Mouse (Mus musculus) cerebellum, adult 9-11 months (tissue): Measurements from ENCODE around the gene Gm45062.
A peak's percentile ranks its signal among the peaks of the same experiment; 100 is the strongest.

Source experiments
- DNase-seq: peaks from one replicate; pipeline ENCODE4 v3.0.0; 2022

Gene Gm45062

DNA sequence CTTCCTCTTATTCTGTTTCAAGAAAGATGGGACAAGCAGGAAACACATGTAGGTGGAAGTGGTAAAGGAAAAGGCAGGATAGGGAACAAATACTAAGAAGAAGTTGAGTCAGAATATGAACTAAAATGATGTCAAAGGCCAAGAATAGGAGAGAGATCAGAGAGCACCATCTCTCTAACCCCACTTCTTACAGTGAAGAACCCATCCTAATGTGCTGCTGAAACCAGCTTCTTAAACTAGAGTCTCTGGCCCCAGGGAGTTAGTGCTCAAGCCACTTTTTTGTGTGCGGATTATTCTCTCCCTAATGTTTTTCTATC, 160.9 kb downstream of the Gm45062 start:
- no peak for DNase-seq

DNA sequence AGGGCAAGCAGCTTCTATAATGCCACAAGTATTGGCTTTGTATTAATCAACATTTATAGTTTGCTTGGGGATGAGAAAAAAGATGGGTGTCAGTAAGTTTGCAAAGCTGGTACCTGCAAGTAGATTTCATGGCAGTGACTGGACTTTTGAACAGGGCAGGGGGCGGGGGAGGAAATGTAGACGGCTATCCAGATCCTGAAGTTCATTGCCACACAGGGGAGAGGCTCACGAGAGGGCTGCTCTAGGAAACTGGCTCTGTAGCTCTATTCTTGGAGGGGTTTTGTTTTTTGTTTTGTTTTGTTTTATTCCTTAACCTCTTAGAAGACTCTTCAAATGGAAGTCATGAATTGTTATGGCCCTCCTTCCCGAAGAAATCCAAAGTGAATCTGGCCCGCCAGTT, 162.2 kb downstream of the Gm45062 start:
- no peak for DNase-seq

DNA sequence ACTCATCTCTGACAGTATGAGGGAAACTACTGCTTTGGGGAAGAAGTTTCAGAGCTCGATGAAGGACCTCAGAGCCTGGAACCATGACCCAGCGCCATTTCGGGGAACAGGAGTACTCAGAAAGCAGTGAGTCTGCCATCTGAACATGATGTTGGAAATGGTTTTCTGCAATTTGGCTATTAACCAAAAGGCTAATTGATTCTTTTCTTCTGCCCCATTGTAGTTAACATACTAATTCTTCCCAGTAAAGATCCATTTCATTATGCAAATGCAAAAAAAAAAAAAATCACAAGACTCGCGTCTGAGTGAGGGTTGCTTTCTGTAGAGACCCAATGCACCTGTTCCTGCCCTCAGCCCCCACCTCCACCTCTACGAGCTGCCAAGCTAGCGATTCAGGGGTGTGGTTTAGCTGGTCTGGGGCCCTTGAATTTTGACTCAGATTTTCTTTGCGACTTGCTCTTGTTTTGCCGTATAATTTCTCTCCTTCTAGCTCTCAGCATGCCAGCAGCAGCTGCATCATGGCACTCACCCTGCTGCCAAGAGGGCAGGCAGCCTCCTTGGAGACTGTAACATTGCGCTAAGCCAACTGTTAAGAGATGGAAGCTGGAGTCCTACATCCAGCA, 162.8 kb downstream of the Gm45062 start:
- DNase-seq: peak; percentile 53

DNA sequence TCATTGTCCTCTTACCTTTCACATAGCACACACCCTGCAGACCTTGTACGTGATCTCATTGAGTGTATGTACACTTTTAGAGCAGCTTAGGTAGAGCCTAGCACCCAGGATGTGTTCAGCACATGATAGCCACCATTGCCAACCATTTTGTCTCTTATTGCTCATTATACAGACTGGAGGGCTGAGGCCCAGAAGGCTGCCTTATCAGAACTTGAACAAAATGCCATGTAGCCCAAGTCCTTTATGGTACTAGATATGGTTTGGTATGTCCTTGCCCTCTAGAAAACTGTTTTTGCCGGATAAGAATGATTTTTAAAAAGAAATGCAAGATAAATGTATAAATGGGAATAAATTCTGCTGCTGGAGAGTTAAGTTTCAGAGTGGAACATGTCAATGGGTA, 163.9 kb downstream of the Gm45062 start:
- DNase-seq: no peak

DNA sequence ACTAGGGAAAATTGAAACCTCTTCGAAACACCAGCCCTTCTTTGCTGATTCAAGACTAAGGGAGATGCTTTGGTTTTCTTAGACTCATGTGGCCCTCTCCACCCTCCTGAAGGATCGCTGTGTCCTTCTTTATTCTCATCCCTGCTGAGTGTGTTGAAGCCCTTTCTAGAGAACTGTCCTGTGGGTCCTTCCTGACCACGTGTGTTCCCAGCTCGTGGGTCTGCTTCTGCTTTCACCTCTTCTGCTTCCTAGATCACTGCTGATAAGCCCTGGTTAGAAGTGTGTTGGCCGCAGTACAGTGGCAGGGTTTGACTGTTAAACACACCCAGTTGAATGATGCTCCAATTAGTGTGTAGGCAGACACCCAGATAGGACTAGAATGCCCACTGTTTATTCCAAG, 168.4 kb downstream of the Gm45062 start:
- DNase-seq: no peak

DNA sequence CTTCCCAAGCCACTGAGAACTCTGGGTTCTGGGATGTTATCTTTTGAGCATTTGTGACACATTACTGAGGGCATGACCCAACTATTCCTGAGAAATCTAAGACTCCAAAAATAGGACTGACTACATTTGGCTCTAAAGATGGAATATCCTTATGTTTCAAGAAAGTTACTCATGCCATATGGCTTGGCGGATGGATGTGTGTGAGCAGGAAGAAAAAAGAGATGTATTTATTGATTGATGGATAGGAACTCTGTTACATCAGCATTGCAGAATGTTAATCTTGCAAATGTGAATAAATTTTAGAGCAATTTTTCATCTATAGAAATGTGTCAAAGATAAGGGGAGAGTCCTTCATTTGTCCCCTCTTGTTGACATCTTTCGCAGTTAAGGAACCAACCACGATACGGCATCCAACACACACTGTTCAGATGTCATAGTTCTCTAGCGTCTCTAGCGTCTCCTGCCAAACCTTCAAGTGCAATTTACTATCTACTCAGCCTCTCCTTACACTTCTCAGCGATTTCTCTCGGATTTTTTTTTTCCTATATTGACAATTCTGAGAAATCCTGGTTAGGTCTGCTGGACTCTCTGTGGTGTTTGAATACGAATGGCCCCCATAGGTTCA, 171.5 kb downstream of the Gm45062 start:
- DNase-seq: no peak

DNA sequence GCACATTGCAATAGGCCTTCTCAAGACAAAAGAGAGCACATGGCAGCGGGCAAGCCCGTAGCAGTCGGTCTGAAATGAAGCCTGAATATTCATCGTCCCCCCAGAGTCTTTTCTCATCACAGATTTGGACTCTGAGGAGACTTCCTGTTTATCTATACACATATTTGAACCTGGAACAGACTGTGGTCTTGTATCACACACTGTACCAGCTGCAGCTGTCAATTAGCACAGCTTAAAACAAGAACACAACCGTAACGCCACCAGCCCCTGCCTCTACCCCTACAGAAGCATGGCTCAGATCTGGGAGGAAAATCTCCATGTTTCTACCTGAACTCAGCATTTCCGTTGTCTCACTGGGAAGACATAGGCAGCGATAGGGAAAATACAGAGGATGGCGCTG, 173.9 kb downstream of the Gm45062 start:
- DNase-seq: no peak

DNA sequence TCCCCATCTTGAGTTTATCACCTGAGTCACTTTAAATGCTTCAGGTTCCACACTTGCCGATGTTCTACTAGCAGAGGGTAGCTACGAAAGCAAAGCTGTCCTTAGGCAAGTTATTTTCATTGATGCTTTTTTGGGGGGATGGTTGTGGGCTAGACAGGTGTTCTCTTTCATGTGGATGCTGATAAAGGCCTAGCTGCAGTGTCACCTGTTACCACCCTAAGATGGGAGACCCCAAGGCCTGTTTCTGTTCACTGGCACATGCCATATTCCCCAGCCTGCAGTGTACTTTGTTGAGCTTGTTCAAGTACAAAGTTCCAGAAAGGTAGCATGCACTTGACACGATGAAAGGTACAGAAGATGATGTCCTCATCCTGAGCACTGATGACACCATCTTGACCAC, 178.7 kb downstream of the Gm45062 start:
- DNase-seq: no peak

DNA sequence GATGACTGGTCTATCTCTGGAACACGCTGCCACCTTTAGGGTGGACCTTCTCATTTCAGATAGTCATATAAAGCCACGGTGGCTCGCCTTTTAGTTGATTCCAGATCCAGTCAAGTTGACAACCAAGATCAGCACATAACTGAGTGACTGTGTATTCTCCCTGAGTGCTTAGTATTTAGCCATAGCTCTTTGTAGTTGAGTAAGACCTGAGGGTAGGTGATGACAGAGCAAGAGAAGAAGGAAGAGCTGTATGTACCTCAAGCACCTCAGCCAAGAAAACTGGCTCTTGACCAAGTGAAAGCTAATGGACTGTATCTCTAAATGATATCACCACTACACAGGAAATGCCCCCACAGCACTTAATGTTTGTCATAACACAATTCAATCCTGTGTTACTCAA, 182.6 kb downstream of the Gm45062 start:
- DNase-seq: no peak

DNA sequence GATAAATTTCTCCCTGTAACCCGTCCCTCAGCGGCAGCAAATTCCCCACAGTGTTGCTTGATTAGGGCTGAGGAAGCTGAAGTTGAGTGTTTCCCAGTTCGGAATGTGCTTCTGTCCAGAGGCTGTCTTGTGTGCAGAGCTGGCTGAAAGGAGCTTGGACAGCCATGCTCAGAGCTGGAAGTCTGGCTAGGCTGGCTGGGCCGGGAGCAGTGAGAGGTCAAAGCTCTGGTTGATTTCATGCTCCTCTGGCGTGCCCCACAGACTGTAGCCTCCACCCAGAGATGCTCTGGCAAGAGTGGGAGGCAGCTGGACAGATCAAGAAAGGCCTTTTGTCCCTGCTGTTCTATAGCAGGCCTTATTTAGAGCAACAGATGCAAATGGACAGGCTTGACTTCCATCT, 187.5 kb downstream of the Gm45062 start:
- peak; percentile 28 for DNase-seq

DNA sequence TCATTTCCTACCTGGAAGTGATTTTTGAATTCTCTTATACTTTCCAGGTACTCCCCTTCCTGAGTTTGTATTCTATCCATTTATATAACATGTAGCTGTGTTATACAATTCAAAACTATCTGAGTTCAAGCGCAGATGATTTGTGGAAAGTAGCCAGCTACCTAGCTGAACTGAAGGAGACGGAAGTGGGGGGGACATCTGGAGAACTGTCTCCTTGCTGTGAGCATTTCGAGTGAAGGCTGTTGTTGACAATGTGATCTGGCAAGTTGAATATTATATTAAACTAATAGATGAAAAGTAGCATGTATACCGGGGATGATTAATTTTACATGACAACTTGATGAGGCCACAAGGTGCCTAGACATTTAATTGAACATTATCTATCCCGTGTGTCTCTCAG, 196.3 kb downstream of the Gm45062 start:
- DNase-seq: peak; percentile 31

DNA sequence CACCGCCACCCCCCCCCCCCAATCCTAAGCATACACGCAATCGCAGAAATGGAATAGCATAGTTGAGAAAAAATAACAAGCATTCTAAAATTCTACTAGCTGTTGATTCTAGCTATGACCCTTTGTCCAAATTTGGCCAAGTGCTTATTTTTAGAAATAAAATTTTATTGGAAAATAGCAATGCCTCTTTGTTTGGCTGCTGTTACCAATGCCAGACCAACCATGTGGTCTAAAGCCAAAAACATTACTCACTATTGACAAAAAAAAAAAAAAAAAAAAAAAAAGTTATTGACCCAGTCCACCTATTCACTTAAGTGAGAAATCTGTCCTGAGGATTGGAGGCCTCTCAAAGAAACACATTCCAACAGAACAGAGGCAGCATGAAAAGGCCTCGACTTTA, 199.3 kb downstream of the Gm45062 start:
- no peak for DNase-seq

DNA sequence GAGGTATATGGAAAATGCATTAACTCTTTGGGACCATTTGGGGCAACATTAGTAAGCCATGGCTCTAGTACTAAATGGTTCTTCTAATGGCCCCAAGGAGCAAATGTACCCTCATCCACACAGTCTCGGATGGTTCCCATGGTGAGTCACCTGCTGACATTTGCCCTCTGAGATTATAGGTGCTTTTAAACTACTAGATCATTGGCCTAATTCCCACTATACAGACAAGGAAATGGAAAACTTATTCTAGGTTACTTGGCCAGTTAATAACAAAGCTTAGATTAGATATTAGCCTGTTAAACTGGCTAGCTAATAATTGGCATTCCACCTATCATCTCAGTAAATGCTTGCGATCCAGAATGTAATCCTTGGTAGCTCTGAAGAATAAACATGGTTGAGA, 203.2 kb downstream of the Gm45062 start:
- no peak for DNase-seq

DNA sequence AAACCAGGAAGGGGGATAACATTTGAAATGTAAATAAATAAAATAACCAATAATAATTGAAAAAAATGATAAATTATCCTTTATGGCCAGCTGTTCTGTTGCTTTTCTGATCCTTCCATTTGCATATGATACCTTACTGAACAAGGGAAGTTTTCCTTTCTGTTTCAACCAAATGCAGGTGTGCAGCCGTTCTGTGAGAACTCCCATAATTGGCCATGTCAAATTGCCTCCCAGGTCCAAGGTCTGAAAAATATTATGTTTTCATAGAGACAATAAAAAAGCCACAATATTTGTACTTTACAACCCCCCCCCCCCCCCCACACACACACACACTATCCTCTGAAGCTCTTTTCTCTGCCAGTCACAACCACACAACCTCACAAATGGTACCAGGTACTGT, 206.1 kb downstream of the Gm45062 start:
- no peak for DNase-seq

DNA sequence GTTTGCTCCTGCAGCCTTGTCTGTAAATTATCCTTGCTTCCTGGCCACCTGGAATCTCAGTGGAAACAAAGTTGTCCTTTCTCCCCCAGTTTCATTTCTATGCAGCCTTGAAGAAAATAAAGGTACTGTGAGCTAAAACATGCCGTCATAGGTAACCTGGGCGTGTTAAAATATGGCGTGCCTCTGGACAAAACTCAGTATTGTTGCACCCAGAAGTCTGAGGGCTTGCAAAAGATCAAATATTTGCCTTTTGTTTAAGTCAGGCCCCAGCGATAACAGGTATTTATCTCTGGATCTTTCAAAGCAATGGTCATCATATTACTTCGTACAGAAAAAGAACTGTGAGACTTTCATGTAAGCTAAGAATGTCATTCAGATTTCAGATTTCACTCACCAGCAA, 206.7 kb downstream of the Gm45062 start:
- no peak for DNase-seq

DNA sequence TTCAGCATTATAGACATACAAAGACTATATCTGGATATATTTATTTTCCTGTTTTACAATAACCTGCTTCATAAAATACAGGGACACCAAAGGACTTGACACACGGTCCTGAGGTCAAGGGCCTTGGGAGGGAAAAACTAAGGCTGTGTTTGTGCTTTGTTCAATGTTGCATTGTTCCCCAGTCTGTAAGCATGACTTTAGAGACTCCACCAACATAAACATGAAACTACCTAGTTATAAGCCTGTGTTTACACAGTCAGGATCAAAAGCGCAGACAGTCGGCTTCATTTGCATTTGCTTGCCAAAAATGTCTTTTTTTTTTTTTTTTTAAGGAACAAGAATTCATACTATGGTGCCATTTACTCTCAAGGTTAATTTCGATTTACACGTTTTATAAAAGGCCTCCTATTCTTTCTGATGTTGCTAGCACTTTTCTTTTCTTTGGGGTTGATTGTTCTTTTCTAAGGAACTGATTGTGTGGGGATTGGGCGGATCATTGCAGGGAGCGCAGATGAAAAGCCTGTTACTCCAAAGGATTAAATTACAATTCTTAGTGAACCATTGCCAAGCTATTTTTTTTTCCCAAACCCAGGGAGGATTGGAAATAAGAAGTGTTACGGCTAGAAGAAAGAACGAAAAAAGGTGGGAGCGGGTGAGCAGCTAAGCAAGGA, 208.6 kb downstream of the Gm45062 start:
- DNase-seq: no peak

DNA sequence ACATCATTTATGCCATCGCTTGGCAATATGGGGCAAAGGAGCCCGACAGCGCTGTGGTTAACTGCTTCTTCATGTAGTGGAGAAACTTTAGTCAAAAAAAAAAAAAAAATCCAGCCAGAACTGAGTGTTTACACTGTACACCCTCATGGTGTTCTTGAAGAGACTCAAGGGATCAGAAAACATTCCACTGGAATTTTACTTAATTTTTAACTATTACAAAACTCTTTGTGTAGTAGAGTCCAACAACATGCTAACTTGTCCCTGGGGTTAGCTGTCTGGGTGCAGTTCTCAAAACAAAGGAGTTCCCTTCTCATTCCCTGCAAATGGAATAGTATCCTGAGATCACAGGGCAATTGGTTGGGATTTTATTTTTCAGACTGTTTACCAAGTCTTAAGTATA, 210.7 kb downstream of the Gm45062 start:
- DNase-seq: no peak

DNA sequence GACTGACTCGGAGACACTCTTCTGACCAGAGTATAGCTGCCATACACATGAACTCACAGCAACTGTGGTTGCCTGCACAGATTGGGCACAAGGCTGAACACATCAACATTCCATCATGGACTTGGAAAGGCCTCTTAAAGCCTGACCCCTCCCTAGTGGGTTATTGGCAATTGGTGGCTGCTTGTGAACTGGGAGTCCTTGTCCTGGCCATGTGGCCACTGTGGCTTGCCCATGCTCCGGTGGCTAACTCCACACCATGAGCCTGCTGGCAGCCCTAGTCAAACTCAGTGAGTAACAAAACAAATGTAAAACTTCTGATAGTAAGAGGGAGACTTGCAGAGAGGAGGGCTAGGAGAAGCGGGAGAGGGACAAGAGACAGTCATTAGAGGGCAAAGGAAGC, 212.9 kb downstream of the Gm45062 start:
- no peak for DNase-seq

DNA sequence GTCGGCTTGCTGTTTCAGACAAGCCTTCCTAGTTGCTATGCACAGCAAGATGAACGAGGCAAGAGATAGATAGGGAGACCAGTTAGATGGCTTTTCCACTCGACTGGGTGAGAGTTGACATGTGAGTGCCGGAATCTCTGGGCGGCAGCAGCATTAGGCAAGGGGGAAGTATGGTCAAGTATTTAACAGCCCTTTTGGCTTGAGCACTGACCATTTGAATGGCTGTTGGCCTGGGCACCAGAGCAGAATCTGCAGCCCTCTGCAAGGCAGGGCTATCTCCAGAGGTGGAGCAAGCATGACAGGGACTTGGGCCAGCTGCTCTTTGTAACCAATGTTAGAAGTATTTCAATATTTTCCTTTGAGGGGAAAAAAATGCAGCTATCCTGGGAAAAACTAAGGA, 213.7 kb downstream of the Gm45062 start:
- DNase-seq: no peak

DNA sequence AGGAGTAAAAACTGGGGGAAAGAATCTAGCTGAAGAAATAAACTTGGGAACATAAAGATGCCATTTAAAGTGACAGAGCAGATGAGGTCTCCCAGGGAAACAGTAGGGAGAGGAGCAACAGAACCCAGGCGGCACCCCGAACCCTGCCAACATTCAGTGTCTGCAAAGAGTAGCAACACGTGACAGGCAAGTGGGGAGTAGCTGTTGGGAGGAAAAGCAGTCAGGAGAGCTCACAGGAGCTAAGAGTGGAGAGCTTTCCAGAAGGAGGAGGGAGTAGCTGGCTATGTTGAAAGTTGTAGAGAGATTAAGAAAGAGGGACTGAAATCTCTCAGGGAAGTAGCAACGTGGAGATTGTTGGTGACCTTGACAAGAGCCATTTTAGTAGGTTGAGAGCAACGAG, 214.2 kb downstream of the Gm45062 start:
- DNase-seq: no peak

DNA sequence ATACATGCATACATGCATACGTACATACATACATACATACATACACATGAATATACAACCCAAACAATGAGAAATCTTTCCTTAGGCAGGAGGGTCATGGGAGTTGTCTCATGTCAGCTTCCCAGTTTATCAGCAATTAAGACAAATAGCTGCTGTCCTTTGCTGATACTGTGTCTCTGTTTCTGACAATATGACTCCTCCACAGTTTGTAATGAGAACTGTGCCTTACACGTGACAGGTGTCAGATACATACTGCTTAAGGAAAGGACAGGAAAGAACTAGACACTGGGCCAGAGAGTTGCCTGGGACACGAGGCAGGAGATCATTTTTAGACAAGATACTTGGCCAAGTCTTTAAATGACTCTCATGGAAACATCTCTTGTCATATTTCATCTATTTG, 215.1 kb downstream of the Gm45062 start:
- no peak for DNase-seq

DNA sequence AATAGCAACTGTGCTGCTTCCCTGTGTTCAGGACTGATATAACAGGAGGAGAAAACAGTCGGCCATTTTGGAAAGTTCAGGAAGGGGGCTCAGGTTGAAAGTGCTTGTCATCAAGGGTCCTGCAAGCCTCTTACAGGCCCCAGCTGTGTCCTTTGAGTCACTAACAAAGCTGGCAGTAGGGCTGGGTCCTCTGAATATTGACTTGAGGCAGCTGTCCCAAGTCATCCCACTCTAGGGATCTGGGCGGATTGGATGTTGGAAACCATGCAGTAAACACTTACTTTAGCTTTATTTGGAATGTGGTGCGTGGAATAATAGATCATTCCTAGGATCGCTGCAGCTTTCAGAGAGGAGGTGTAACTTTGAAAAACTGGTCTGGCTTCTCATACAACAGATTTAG, 215.6 kb downstream of the Gm45062 start:
- DNase-seq: no peak

DNA sequence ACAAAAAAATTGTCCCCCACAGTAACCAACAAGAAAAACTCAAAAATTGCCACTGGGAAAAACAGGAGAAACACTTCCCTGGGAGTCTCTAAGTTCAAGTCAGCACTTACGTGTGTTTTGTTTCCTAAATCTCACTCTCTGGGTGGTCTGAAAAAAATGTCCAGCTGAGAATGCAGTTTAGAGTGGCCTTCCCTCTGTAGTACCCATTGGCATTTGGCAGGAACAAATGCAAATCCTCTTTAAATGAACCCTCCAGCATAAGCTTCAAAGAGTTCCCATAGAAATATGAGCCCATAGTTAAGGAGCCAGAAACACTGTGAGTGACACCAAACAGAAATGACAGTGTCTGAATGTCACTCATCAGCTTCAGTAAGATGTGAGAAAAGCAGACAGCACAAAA, 219.9 kb downstream of the Gm45062 start:
- no peak for DNase-seq

DNA sequence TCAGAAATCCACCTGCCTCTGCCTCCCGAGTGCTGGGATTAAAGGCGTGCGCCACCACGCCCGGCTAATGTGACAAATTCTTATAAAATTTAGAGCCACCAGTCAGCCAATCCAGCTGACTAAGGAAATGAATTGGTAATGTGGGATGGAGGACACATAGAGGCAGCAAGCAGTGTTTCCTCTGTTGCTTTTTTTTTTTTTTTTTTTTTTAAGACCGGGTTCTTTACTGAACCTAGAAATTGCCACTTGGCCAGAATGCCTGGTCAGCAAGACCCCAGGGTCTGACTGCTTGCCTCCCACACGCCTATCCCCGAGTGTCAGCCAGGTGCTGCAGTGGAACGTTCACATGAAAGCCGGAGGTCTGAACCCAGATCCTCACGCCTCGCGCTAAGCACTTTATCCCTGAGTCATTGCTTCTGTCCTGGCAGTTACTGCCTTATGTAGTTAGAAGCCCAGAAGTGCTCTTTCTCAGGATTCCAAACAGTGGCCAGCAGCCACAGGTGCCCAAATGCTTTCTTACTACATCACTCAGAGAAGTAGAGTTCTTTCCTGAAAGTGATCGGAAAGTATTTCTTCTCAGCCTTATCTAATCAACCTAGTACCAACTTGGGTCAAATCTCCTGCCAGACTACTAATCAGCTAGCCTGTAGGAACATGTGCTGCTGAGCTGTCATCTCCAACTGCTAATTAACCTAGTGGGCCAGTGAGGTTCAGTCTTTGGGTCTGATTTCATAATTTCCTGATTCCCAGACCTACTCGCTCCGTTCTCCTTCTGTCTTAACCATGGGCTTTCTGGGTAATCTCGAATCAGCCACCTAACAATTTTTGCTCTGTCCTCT, 225.4 kb downstream of the Gm45062 start:
- no peak for DNase-seq
